Mouse (Mus musculus): ENCODE results near the gene Flt4. TPM values are rescaled to one million over a fixed set of nuclear protein-coding genes. Genes with fewer than 3 reads are reported as not detected.

Gene Flt4
- polyA plus RNA-seq, 1 experiment from 2014 or later: 9.3 TPM

DNA sequence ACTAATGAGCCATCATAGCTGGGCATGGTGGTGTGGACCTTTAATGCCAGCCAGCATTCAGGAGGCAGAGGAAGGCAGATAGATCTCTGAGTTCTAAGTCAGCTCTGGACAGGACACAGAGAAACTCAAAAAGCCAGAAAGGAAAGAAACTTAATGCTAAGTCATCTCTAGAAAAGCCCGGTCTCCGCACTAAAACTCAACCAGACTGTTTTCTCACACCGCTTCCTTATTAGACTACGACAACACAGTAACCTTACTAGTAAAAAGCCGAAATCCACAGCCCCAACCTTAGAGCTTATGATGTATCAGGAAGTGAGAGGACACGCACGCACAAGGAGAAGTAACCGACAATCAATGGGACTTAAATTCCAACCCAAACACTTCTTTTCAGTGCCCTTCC lies 93.0 kb downstream of the Flt4 start:
- no peak overlapping the region for H3K4me3 ChIP-seq (ENCODE audit: control insufficient read depth in 1 of 2, insufficient read depth in 1 of 2, low read depth in 1 of 2, low read length in 2 of 2)
- no peaks in the 10 kb centered on the region for H3K9me3 ChIP-seq (ENCODE audit: control insufficient read depth, low read length)
- H3K27ac ChIP-seq (replicated peaks in 1 of 2; ENCODE audit: control insufficient read depth in 1 of 2, insufficient read depth in 1 of 2, low read depth in 2 of 2, low read length in 2 of 2): no peak overlapping the region
- WGBS: 94% methylated on average over 8 of the region's 8 CpGs
- no peaks in the 10 kb centered on the region for H3K27me3 ChIP-seq (ENCODE audit: control insufficient read depth, insufficient read depth, low read length)
- peaks cover 0 to 7% of the 10 kb centered on the region in 2 experiments; a peak in 1 of 4 replicates for H3K4me1 ChIP-seq (ENCODE audit: control insufficient read depth in 2 of 2, insufficient read depth in 2 of 2, low read length in 2 of 2)
- no peak for ATAC-seq (ENCODE audit: insufficient number of reproducible peaks, insufficient read depth, low FRiP score, low read depth)
- H3K36me3 ChIP-seq (ENCODE audit: control insufficient read depth, insufficient read depth, low read length): peaks cover 68% of the 10 kb centered on the region
- no peak overlapping the region for H3K4me2 ChIP-seq (ENCODE audit: low read length)
- H3K9ac ChIP-seq (ENCODE audit: low read length): no peak overlapping the region

Other genes starting within 250 kb of the Flt4 start
- not detected in 2 replicates for gene Olfr1389, start 186.2 kb upstream of the Flt4 start, polyA plus RNA-seq (2014; fragmentation: Nextera tagmentation; extraction: Ambion mirVana)
- not detected in 2 replicates for gene Olfr1388, start 172.6 kb upstream of the Flt4 start, polyA plus RNA-seq (2014; fragmentation: Nextera tagmentation; extraction: Ambion mirVana)
- gene Olfr1387, start 153.9 kb upstream of the Flt4 start, polyA plus RNA-seq (2014; fragmentation: Nextera tagmentation; extraction: Ambion mirVana): not detected in 2 replicates
- gene Olfr1386, start 144.2 kb upstream of the Flt4 start, polyA plus RNA-seq (2014; fragmentation: Nextera tagmentation; extraction: Ambion mirVana): not detected in 2 replicates
- gene Olfr1385, start 120.2 kb upstream of the Flt4 start, polyA plus RNA-seq (2014; fragmentation: Nextera tagmentation; extraction: Ambion mirVana): not detected in 2 replicates
- gene Olfr1384, start 102.5 kb upstream of the Flt4 start, polyA plus RNA-seq (2014; fragmentation: Nextera tagmentation; extraction: Ambion mirVana): not detected in 2 replicates
- not detected in 2 replicates for gene Olfr1383, start 89.6 kb upstream of the Flt4 start, polyA plus RNA-seq (2014; fragmentation: Nextera tagmentation; extraction: Ambion mirVana)
- not detected in 2 replicates for gene Olfr1382, start 81.0 kb upstream of the Flt4 start, polyA plus RNA-seq (2014; fragmentation: Nextera tagmentation; extraction: Ambion mirVana)
- not detected in 2 replicates for gene Olfr1381, start 65.8 kb upstream of the Flt4 start, polyA plus RNA-seq (2014; fragmentation: Nextera tagmentation; extraction: Ambion mirVana)
- gene Olfr1380, start 52.4 kb upstream of the Flt4 start, polyA plus RNA-seq (2014; fragmentation: Nextera tagmentation; extraction: Ambion mirVana): not detected in 2 replicates
- 0.78 and 1.1 TPM in 2 replicates for gene Scgb3a1, start 54.3 kb downstream of the Flt4 start, polyA plus RNA-seq (2014; fragmentation: Nextera tagmentation; extraction: Ambion mirVana)
- 38.7 and 42.4 TPM in 2 replicates for gene Cnot6, start 103.5 kb downstream of the Flt4 start, polyA plus RNA-seq (2014; fragmentation: Nextera tagmentation; extraction: Ambion mirVana)
- gene Gfpt2, start 184.9 kb downstream of the Flt4 start, polyA plus RNA-seq (2014; fragmentation: Nextera tagmentation; extraction: Ambion mirVana): 7.8 and 8.5 TPM in 2 replicates
- gene Mapk9, start 237.5 kb downstream of the Flt4 start, polyA plus RNA-seq (2014; fragmentation: Nextera tagmentation; extraction: Ambion mirVana): 39.1 and 39.2 TPM in 2 replicates

All from heart, embryonic 14.5 days (tissue).